ENCODE assay signal across 20 mouse cellular contexts in the genomic region with DNA sequence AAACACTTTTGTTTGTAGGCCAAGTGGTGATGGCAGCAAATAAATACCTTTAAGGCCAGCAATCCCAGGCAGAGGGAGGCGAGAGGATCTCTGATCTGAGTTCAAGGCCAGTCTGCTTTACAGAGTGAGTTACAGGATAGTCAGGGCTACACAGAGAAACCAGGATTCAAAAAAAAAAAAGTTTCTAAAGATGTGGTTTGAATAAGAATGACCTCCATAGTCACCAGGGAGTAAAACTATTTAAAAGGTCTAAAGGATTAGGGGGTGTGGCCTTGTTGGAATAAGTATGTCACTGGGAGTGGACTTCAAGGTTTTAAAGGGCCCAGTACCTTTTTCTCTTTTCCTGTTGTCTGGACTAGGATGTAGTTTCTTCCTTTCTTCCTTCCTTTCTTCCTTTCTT.
"Had no signal": no experiment of that assay in that cellular context is flagged by ENCODE, and none has a peak within 500 bp of the region (broad histone marks: within the 10 kb centered on the region; RNA-seq: fewer than 3 reads in every experiment).

No protein-coding gene starts in this region.

- H3K36me3 ChIP-seq: liver, embryonic 13.5 days; midbrain, embryonic 12.5 days; midbrain, embryonic 15.5 days; neural tube, embryonic 12.5 days; neural tube, embryonic 15.5 days had no signal

- H3K27ac ChIP-seq: left cerebral cortex, adult 2 months; liver, embryonic 13.5 days; midbrain, embryonic 12.5 days; midbrain, embryonic 15.5 days; neural tube, embryonic 12.5 days; neural tube, embryonic 15.5 days; stomach, postnatal 0 days had no signal

- H3K4me3 ChIP-seq: left cerebral cortex, adult 2 months; liver, embryonic 13.5 days; midbrain, embryonic 12.5 days; midbrain, embryonic 15.5 days; neural tube, embryonic 12.5 days; neural tube, embryonic 15.5 days had no signal

- H3K4me1 ChIP-seq: liver, embryonic 13.5 days; midbrain, embryonic 12.5 days; midbrain, embryonic 15.5 days; neural tube, embryonic 12.5 days; neural tube, embryonic 15.5 days had no signal

- DNase-seq: kidney, adult 11 months; kidney, adult 8-10 months; kidney, postnatal 25 days; layer of hippocampus, postnatal 36 days; liver, embryonic 13.5 days; lung, adult 2 months; lung, postnatal 14 days; lung, postnatal 4 days; right cerebral cortex, adult 18-20 months; right cerebral cortex, postnatal 14 days; right cerebral cortex, postnatal 4 days; thymus, adult 2 months; thymus, postnatal 14 days; thymus, postnatal 4 days had no signal

- H3K9ac ChIP-seq: liver, embryonic 13.5 days; midbrain, embryonic 12.5 days; midbrain, embryonic 15.5 days; neural tube, embryonic 12.5 days; neural tube, embryonic 15.5 days had no signal

- H3K9me3 ChIP-seq: liver, embryonic 13.5 days; midbrain, embryonic 12.5 days; midbrain, embryonic 15.5 days; neural tube, embryonic 12.5 days; neural tube, embryonic 15.5 days had no signal

- H3K27me3 ChIP-seq: liver, embryonic 13.5 days; midbrain, embryonic 12.5 days; midbrain, embryonic 15.5 days; neural tube, embryonic 12.5 days; neural tube, embryonic 15.5 days had no signal
